Mouse (Mus musculus): ENCODE measurements around the gene Rab11fip2. TPM values are rescaled to one million over a fixed set of nuclear protein-coding genes. Genes with fewer than 3 reads are reported as not detected.

Gene Rab11fip2
- polyA plus RNA-seq (2015; fragmentation: Nextera tagmentation; extraction: Ambion mirVana), result 10.8 and 11.0 TPM in 2 replicates

GRCm38 (mm10) chr19:59943322-59943871 is at the start of gene Rab11fip2:
Gene Rab11fip2 (minus strand): TSS chr19:59943654.
- ATAC-seq, result peak; percentile 96
- peak within 1 kb of the TSS; percentile 89 for H3K4me3 ChIP-seq (replicated peaks; ENCODE audit: low read length)

DNA sequence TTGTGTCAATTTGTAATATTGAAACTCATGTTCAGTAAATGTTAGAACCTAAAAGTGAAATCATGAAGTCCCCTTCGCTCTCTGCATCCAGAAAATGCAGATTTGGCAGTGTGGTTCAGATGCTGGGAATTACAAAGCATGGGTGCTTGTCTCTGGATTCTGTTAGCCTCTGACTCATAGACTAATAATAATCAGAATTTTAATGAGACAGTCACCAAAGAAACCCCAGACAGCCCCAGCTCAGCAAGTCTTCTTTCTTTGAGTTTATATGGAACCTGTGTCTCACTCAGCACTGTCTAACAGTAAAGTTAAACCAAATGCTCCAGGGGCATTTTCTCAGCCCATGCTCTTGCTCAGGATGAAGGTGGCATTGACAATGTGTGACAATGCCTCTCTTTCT is 38.1 kb upstream of the Rab11fip2 start:
- no peak overlapping the region for H3K4me3 ChIP-seq (replicated peaks; ENCODE audit: low read length)
- no peak overlapping the region for H3K9ac ChIP-seq (replicated peaks; ENCODE audit: low read depth, low read length)
- no peak overlapping the region for H3K4me2 ChIP-seq (ENCODE audit: low read length)
- WGBS, result 91% methylated on average over 1 of the region's 1 CpGs
- no peaks in the 10 kb centered on the region for H3K4me1 ChIP-seq (replicated peaks; ENCODE audit: control insufficient read depth, insufficient read depth, low read length)
- no peaks in the 10 kb centered on the region for H3K9me3 ChIP-seq (ENCODE audit: control insufficient read depth, low read length)
- H3K27me3 ChIP-seq (replicated peaks; ENCODE audit: control insufficient read depth, insufficient read depth, low read length), result no peaks in the 10 kb centered on the region
- H3K27ac ChIP-seq (ENCODE audit: low read length), result no peak overlapping the region
- no peak for ATAC-seq
- H3K36me3 ChIP-seq (ENCODE audit: control insufficient read depth, insufficient read depth), result no peaks in the 10 kb centered on the region

More at GRCm38 (mm10) chr19:59943322-59943871, at the start of gene Rab11fip2:
- H3K9ac ChIP-seq (replicated peaks; ENCODE audit: low read depth, low read length), result peak within 1 kb of the TSS; percentile 98
- H3K36me3 ChIP-seq (ENCODE audit: control insufficient read depth, insufficient read depth), result no peaks in the 10 kb centered on the region
- 1% methylated on average over 47 of the region's 72 CpGs for WGBS
- no peaks in the 10 kb centered on the region for H3K27me3 ChIP-seq (replicated peaks; ENCODE audit: control insufficient read depth, insufficient read depth, low read length)
- peak within 1 kb of the TSS; percentile 90 for H3K27ac ChIP-seq (ENCODE audit: low read length)
- peak within 1 kb of the TSS; percentile 77 for H3K4me2 ChIP-seq (ENCODE audit: low read length)
- no peaks in the 10 kb centered on the region for H3K9me3 ChIP-seq (ENCODE audit: control insufficient read depth, low read length)
- peaks cover 19% of the 10 kb centered on the region for H3K4me1 ChIP-seq (replicated peaks; ENCODE audit: control insufficient read depth, insufficient read depth, low read length)

GRCm38 (mm10) chr19:59954936-59955335 is 11.5 kb upstream of the Rab11fip2 start:
- Histone ChIP-seq H3K4me2 (ENCODE audit: low read length) (no peak overlapping the region), H3K27ac (ENCODE audit: low read length) (no peak overlapping the region), H3K36me3 (ENCODE audit: control insufficient read depth, insufficient read depth) (no peaks in the 10 kb centered on the region), H3K9ac (replicated peaks; ENCODE audit: low read depth, low read length) (no peak overlapping the region), H3K4me3 (replicated peaks; ENCODE audit: low read length) (no peak overlapping the region), H3K27me3 (replicated peaks; ENCODE audit: control insufficient read depth, insufficient read depth, low read length) (no peaks in the 10 kb centered on the region), H3K4me1 (replicated peaks; ENCODE audit: control insufficient read depth, insufficient read depth, low read length) (no peaks in the 10 kb centered on the region), H3K9me3 (ENCODE audit: control insufficient read depth, low read length) (no peaks in the 10 kb centered on the region)
- WGBS, result 85% methylated on average over 3 of the region's 3 CpGs
- ATAC-seq, result no peak

GRCm38 (mm10) chr19:59949731-59950130 is 6.3 kb upstream of the Rab11fip2 start:
- no peak overlapping the region for H3K9ac ChIP-seq (replicated peaks; ENCODE audit: low read depth, low read length)
- no peaks in the 10 kb centered on the region for H3K4me1 ChIP-seq (replicated peaks; ENCODE audit: control insufficient read depth, insufficient read depth, low read length)
- H3K27ac ChIP-seq (ENCODE audit: low read length), result no peak overlapping the region
- no peak for ATAC-seq
- H3K4me3 ChIP-seq (replicated peaks; ENCODE audit: low read length), result no peak overlapping the region
- H3K9me3 ChIP-seq (ENCODE audit: control insufficient read depth, low read length), result no peaks in the 10 kb centered on the region
- no peaks in the 10 kb centered on the region for H3K27me3 ChIP-seq (replicated peaks; ENCODE audit: control insufficient read depth, insufficient read depth, low read length)
- 84% methylated on average over 5 of the region's 5 CpGs for WGBS
- H3K36me3 ChIP-seq (ENCODE audit: control insufficient read depth, insufficient read depth), result no peaks in the 10 kb centered on the region
- no peak overlapping the region for H3K4me2 ChIP-seq (ENCODE audit: low read length)

GRCm38 (mm10) chr19:59942716-59943321 is 635 bp downstream of the Rab11fip2 start:
- Histone ChIP-seq H3K4me3 (replicated peaks; ENCODE audit: low read length) (peak overlapping the region; percentile 89), H3K9ac (replicated peaks; ENCODE audit: low read depth, low read length) (peak overlapping the region; percentile 98), H3K9me3 (ENCODE audit: control insufficient read depth, low read length) (no peaks in the 10 kb centered on the region), H3K4me2 (ENCODE audit: low read length) (peak overlapping the region; percentile 77), H3K4me1 (replicated peaks; ENCODE audit: control insufficient read depth, insufficient read depth, low read length) (peaks cover 19% of the 10 kb centered on the region), H3K36me3 (ENCODE audit: control insufficient read depth, insufficient read depth) (no peaks in the 10 kb centered on the region), H3K27me3 (replicated peaks; ENCODE audit: control insufficient read depth, insufficient read depth, low read length) (no peaks in the 10 kb centered on the region), H3K27ac (ENCODE audit: low read length) (peak overlapping the region; percentile 90)
- ATAC-seq, result peak; percentile 75
- WGBS, result under 1% methylated on average over 27 of the region's 27 CpGs

GRCm38 (mm10) chr19:59939711-59940110 is 3.7 kb downstream of the Rab11fip2 start:
- H3K36me3 ChIP-seq (ENCODE audit: control insufficient read depth, insufficient read depth), result no peaks in the 10 kb centered on the region
- H3K9ac ChIP-seq (replicated peaks; ENCODE audit: low read depth, low read length), result no peak overlapping the region
- ATAC-seq, result no peak
- no peak overlapping the region for H3K4me3 ChIP-seq (replicated peaks; ENCODE audit: low read length)
- 57% methylated on average over 5 of the region's 5 CpGs for WGBS
- H3K4me2 ChIP-seq (ENCODE audit: low read length), result peak overlapping the region; percentile 10; the same call in 1 of the 2 replicates
- H3K4me1 ChIP-seq (replicated peaks; ENCODE audit: control insufficient read depth, insufficient read depth, low read length), result peaks cover 19% of the 10 kb centered on the region
- H3K27me3 ChIP-seq (replicated peaks; ENCODE audit: control insufficient read depth, insufficient read depth, low read length), result no peaks in the 10 kb centered on the region
- no peak overlapping the region for H3K27ac ChIP-seq (ENCODE audit: low read length)
- no peaks in the 10 kb centered on the region for H3K9me3 ChIP-seq (ENCODE audit: control insufficient read depth, low read length)

- Histone ChIP-seq H3K4me3 (replicated peaks; ENCODE audit: low read length) (no peak overlapping the region), H3K27me3 (replicated peaks; ENCODE audit: control insufficient read depth, insufficient read depth, low read length) (no peaks in the 10 kb centered on the region), H3K27ac (ENCODE audit: low read length) (no peak overlapping the region), H3K9ac (replicated peaks; ENCODE audit: low read depth, low read length) (no peak overlapping the region), H3K4me1 (replicated peaks; ENCODE audit: control insufficient read depth, insufficient read depth, low read length) (no peaks in the 10 kb centered on the region), H3K9me3 (ENCODE audit: control insufficient read depth, low read length) (no peaks in the 10 kb centered on the region), H3K4me2 (ENCODE audit: low read length) (no peak overlapping the region), H3K36me3 (ENCODE audit: control insufficient read depth, insufficient read depth) (no peaks in the 10 kb centered on the region)
- ATAC-seq, result no peak
- WGBS, result 70% methylated on average over 10 of the region's 10 CpGs
These were observed 11.4 kb downstream of the Rab11fip2 start for GRCm38 (mm10) chr19:59932085-59932484.

DNA sequence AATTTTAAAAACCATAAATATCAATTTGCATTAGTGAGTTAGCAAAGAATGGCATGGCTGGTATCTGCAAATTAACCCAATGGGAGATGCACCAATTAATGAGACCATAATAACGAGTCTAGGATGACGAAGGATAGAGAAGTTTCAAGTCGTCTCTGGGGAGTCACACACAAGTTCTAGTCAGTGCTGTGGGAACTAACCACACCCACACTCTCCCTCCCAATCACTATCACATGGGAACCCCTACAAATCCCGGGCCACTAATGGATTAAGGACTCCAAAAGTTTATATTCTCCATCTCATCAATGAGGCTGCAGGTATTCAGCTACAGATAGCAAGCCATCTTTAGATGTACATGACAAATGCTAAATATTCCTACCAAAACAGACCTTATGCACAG is 14.8 kb downstream of the Rab11fip2 start:
- 40% methylated on average over 4 of the region's 4 CpGs for WGBS
- Histone ChIP-seq H3K27ac (ENCODE audit: low read length) (no peak overlapping the region), H3K4me3 (replicated peaks; ENCODE audit: low read length) (no peak overlapping the region), H3K4me2 (ENCODE audit: low read length) (no peak overlapping the region), H3K36me3 (ENCODE audit: control insufficient read depth, insufficient read depth) (no peaks in the 10 kb centered on the region), H3K27me3 (replicated peaks; ENCODE audit: control insufficient read depth, insufficient read depth, low read length) (no peaks in the 10 kb centered on the region), H3K9me3 (ENCODE audit: control insufficient read depth, low read length) (no peaks in the 10 kb centered on the region), H3K9ac (replicated peaks; ENCODE audit: low read depth, low read length) (no peak overlapping the region), H3K4me1 (replicated peaks; ENCODE audit: control insufficient read depth, insufficient read depth, low read length) (no peaks in the 10 kb centered on the region)
- no peak for ATAC-seq

DNA sequence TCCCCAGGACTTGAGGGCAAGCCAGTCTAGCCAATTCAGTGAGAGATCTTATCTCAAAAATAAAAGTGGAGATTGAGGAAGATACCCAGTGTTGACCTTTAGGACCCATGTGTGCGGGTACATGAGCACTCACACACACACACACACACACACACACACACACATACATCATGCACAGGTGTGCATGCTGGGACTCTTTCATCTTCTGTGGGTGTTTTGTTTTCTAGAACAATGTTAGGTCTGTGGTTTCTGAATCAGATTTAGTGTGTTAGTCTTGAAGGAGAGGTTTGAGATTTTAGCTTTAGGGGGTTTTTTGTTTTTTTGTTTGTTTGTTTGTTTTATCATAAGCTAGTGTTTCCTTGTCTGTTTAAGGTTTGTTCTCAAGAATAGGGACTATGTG is 17.3 kb downstream of the Rab11fip2 start:
- WGBS, result 90% methylated on average over 1 of the region's 1 CpGs
- no peak overlapping the region for H3K9ac ChIP-seq (replicated peaks; ENCODE audit: low read depth, low read length)
- no peaks in the 10 kb centered on the region for H3K9me3 ChIP-seq (ENCODE audit: control insufficient read depth, low read length)
- H3K27me3 ChIP-seq (replicated peaks; ENCODE audit: control insufficient read depth, insufficient read depth, low read length), result no peaks in the 10 kb centered on the region
- H3K27ac ChIP-seq (ENCODE audit: low read length), result no peak overlapping the region
- H3K4me1 ChIP-seq (replicated peaks; ENCODE audit: control insufficient read depth, insufficient read depth, low read length), result no peaks in the 10 kb centered on the region
- no peak overlapping the region for H3K4me3 ChIP-seq (replicated peaks; ENCODE audit: low read length)
- no peak overlapping the region for H3K4me2 ChIP-seq (ENCODE audit: low read length)
- ATAC-seq, result no peak
- no peaks in the 10 kb centered on the region for H3K36me3 ChIP-seq (ENCODE audit: control insufficient read depth, insufficient read depth)
